Mouse (Mus musculus): ENCODE data around the gene Rbx1.

- TF ChIP-seq CTCF (conservative IDR thresholded peaks at IDR 0.05; ENCODE audit: low read length), result no peak
- no peak for TF ChIP-seq NANOG (IDR thresholded peaks at IDR 0.05; ENCODE audit: borderline replicate concordance, low read length)
- TF ChIP-seq POU5F1 (IDR thresholded peaks at IDR 0.05; ENCODE audit: borderline replicate concordance, low read length), result no peak
Measured at GRCm38 (mm10) chr15:81518761-81519160, 52.7 kb downstream of the Rbx1 start.
